Mouse (Mus musculus) left cerebral cortex, adult 9 months (tissue): ENCODE measurements at regions not wholly inside any gene's neighbourhood (a gene's known extent, or its start where the extent isn't known, plus 50 kb on each side); places are given as distances from the start of the nearest gene placed in this dataset.

Experiments
- DNase-seq, 2 experiments: peaks; one replicate each; pipeline ENCODE4 v3.0.0; 2022; ENCODE audit warnings: low spot score in 2 of 2

DNA sequence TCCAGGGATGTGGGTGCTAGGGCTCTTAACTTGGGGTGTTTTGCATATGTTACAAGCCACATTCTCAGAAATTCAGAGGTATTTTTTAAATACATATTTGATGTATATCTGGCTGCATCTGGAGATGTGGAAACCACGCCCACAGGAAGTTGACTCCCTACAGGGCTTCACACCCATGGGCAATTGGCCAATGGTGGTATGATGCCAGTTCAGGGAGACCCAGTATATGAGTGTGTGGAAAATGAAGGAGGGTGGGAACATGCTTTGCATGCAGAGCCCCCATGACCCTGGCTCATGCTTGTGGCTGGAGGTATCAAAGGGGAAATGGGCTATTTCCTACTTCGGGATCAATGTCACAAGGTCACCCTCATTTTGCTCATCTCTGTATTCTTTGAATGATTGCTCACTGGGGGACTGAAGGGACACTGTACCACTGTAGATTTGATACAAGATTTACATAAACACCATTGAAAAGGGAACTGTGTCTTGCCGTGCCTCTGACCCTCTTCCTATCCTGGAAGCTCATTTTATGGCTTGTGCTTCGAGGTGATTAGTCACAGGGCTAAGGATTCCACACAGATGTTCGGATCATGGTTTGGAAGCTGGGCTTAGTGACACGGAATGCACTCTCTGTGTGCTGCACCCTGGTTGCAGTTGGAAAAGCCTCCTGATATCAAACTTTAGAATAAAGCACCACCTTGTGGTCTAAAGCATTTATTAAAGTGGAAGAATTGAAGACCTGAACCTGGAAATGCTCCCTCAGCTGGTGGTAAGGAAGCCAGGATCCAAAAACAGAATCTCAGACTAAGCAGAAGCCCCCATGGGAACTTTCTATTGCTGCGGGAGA, 56.8 kb upstream of the Edn1 start:
- peak; percentile 4 to 46 for DNase-seq

DNA sequence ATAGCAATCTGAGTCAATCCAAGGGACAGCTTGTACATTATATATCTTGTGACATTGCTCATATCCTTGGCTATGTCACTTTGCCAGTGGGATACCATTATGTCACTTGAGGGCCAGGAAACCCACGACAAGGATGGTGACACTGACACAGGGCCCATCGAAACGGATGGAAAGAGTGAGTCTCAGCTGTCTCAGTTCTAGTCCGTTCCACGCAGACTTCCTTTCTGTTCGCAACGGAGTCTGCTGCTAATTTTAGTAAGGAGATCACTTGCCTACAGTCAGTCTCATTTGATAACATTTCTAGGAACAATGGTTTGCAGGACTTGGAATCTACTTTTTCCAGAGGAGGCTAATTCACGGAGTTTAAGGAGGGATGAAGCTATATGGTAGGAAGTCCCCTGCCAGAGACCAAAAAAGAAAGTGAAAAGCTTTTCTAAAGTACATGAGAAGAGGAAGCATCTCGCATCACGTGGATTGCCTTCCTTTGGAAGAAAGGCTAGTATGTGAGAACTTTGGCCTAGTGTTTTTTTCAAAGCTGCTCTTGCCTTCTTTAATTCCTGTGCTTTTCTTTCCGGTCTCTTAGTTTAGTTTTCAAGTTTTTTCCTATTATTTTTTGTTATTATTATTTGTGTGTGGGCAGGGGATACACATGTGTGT, 55.4 kb upstream of the Edn1 start:
- peak in 1 of 2 experiments; percentile 6 for DNase-seq
